Comparison of ENCODE assay signal across 8 mouse cellular contexts in the genomic region with DNA sequence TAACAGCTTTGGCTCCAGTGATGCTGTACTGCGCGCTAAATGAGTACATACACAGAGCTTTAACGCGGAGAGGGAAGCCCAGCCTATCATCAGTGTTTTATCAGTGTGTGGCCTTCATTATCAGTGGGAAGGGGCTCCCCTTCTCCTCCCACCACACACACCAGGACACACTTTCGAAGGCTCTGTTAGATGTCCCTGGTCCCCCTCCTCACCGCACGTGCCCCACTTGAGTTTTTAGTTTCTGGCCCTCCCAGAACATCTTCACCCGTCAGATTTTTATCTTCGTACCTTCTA. TPM values are rescaled to one million over a fixed set of nuclear protein-coding genes. Genes with fewer than 3 reads are reported as not detected.
DNase-seq lines count a peak whose midpoint lies in the region; ATAC-seq and TF ChIP-seq lines count a peak whose summit lies in the region.

No protein-coding gene starts in this region.

- H3K9ac ChIP-seq in hindbrain, embryonic 15.5 days, result peak overlapping the region; percentile 46
- peak overlapping the region; percentile 77 for H3K9ac ChIP-seq in midbrain, embryonic 16.5 days (ENCODE audit: low read depth, low read length)

- peak overlapping the region; percentile 64 for H3K4me2 ChIP-seq in hindbrain, embryonic 15.5 days
- peak overlapping the region; percentile 64 for H3K4me2 ChIP-seq in midbrain, embryonic 16.5 days (ENCODE audit: low read length)

- no peaks in the 10 kb centered on the region for H3K9me3 ChIP-seq in embryonic facial prominence, embryonic 10.5 days
- no peaks in the 10 kb centered on the region for H3K9me3 ChIP-seq in hindbrain, embryonic 15.5 days
- H3K9me3 ChIP-seq in midbrain, embryonic 16.5 days (replicated peaks; ENCODE audit: control insufficient read depth, low read length, poor library complexity, severe bottlenecking), result no peaks in the 10 kb centered on the region

- H3K4me1 ChIP-seq in embryonic facial prominence, embryonic 10.5 days, result peaks cover 62% of the 10 kb centered on the region
- peaks cover 59% of the 10 kb centered on the region for H3K4me1 ChIP-seq in hindbrain, embryonic 15.5 days (replicated peaks)
- peaks cover 20% of the 10 kb centered on the region for H3K4me1 ChIP-seq in midbrain, embryonic 16.5 days (ENCODE audit: control insufficient read depth, insufficient read depth, low read length)

- 13% methylated on average over 9 of the region's 9 CpGs for WGBS in embryonic facial prominence, embryonic 10.5 days
- WGBS in hindbrain, embryonic 15.5 days, result 5% methylated on average over 9 of the region's 9 CpGs
- 6% methylated on average over 9 of the region's 9 CpGs for WGBS in midbrain, embryonic 16.5 days

- H3K4me3 ChIP-seq in left cerebral cortex, adult 2 months, result peak overlapping the region; percentile 59
- peak overlapping the region; percentile 83 for H3K4me3 ChIP-seq in embryonic facial prominence, embryonic 10.5 days
- H3K4me3 ChIP-seq in hindbrain, embryonic 15.5 days, result peak overlapping the region; percentile 55
- H3K4me3 ChIP-seq in midbrain, embryonic 16.5 days (ENCODE audit: low read depth, low read length), result peak overlapping the region; percentile 68

- no peak for DNase-seq in left cerebral cortex, adult 2 months (ENCODE audit: extremely low spot score in 1 of 2, low spot score in 2 of 2)
- no peak for DNase-seq in left cerebral cortex, adult 18-20 months (ENCODE audit: low spot score in 2 of 2)
- DNase-seq in embryonic facial prominence, embryonic 10.5 days (ENCODE audit: low spot score), result peak; percentile 31
- DNase-seq in urinary bladder, postnatal 14 days (ENCODE audit: low spot score), result no peak
- no peak for DNase-seq in layer of hippocampus, adult 9-10 months (ENCODE audit: low spot score)

- no peak overlapping the region; the same call in 1 of the 2 replicates for H3K27ac ChIP-seq in left cerebral cortex, adult 2 months
- H3K27ac ChIP-seq in embryonic facial prominence, embryonic 10.5 days (replicated peaks), result peak overlapping the region; percentile 96
- 0 out of 2 replicates have a peak overlapping the region, but pooled peaks have one; percentile 20 for H3K27ac ChIP-seq in hindbrain, embryonic 15.5 days (replicated peaks)
- peak overlapping the region; percentile 17; the same call in 1 of the 2 replicates for H3K27ac ChIP-seq in midbrain, embryonic 16.5 days (ENCODE audit: low read length)

- intact Hi-C loops in left cerebral cortex, adult 2 months (cut with DNase I), result no loop called here

- TF ChIP-seq CTCF in left cerebral cortex, adult 2 months (IDR thresholded peaks at IDR 0.05), result no peak

- ATAC-seq in hindbrain, embryonic 15.5 days (ENCODE audit: low FRiP score, low read depth), result no peak
- ATAC-seq in midbrain, embryonic 16.5 days, result peak; percentile 8; the same call in 1 of the 2 replicates
- ATAC-seq in megakaryocyte progenitor cell, adult 5-6 weeks (replicated peaks; ENCODE audit: poor library complexity), result no peak

- no peaks in the 10 kb centered on the region for H3K27me3 ChIP-seq in embryonic facial prominence, embryonic 10.5 days (replicated peaks; ENCODE audit: low read depth, poor library complexity, severe bottlenecking)
- H3K27me3 ChIP-seq in hindbrain, embryonic 15.5 days, result no peaks in the 10 kb centered on the region
- H3K27me3 ChIP-seq in midbrain, embryonic 16.5 days (ENCODE audit: control insufficient read depth, insufficient read depth, low read depth, low read length), result no peaks in the 10 kb centered on the region

- H3K36me3 ChIP-seq in embryonic facial prominence, embryonic 10.5 days (replicated peaks), result peaks cover 20% of the 10 kb centered on the region
- H3K36me3 ChIP-seq in hindbrain, embryonic 15.5 days, result no peaks in the 10 kb centered on the region
- no peaks in the 10 kb centered on the region for H3K36me3 ChIP-seq in midbrain, embryonic 16.5 days (ENCODE audit: control insufficient read depth, insufficient read depth, low read length)

RNA-seq across cellular contexts. Expression of a gene that starts 0.7 kb away (rescaled TPM):
- 10 to 100 TPM; 74.9 to 78.9 TPM for total RNA-seq in left cerebral cortex, adult 2 months (2021)
- 10 to 100 TPM; 67.8 to 80.1 TPM for total RNA-seq in left cerebral cortex, adult 18-20 months (2021)
- polyA plus RNA-seq in embryonic facial prominence, embryonic 10.5 days (2016; fragmentation: Nextera tagmentation; extraction: Ambion mirVana), result 36.0 and 38.9 TPM in 2 replicates
- polyA plus RNA-seq in hindbrain, embryonic 15.5 days (2015; fragmentation: Nextera tagmentation; extraction: Ambion mirVana), result 23.3 and 28.1 TPM in 2 replicates
- 20.2 and 20.4 TPM in 2 replicates for polyA plus RNA-seq in midbrain, embryonic 16.5 days (2015; fragmentation: Nextera tagmentation; extraction: Ambion mirVana)
- total RNA-seq in megakaryocyte progenitor cell, adult 5-6 weeks (2015), result 20.7 TPM in 2 replicates
- total RNA-seq in megakaryocyte progenitor cell, adult 5-6 weeks (2017), result 2.7 and 4.3 TPM in 2 replicates

RNA-seq across cellular contexts. Expression of a gene that starts 0.8 kb away (rescaled TPM):
- total RNA-seq in left cerebral cortex, adult 2 months (2021), result 1 to 10 TPM; 8.2 to 9.8 TPM
- total RNA-seq in left cerebral cortex, adult 18-20 months (2021), result 1 to 10 TPM; 8.6 to 8.8 TPM
- polyA plus RNA-seq in embryonic facial prominence, embryonic 10.5 days (2016; fragmentation: Nextera tagmentation; extraction: Ambion mirVana), result 70.1 and 75.8 TPM in 2 replicates
- polyA plus RNA-seq in hindbrain, embryonic 15.5 days (2015; fragmentation: Nextera tagmentation; extraction: Ambion mirVana), result 20.2 TPM in 2 replicates
- 18.1 and 19.1 TPM in 2 replicates for polyA plus RNA-seq in midbrain, embryonic 16.5 days (2015; fragmentation: Nextera tagmentation; extraction: Ambion mirVana)
- 5.6 and 6.4 TPM in 2 replicates for total RNA-seq in megakaryocyte progenitor cell, adult 5-6 weeks (2015)
- total RNA-seq in megakaryocyte progenitor cell, adult 5-6 weeks (2017), result 3.3 and 3.9 TPM in 2 replicates

RNA-seq across cellular contexts. Expression of a gene that starts 33.9 kb away (rescaled TPM):
- 1 to 10 TPM; 1.4 to 2.5 TPM for total RNA-seq in left cerebral cortex, adult 2 months (2021)
- 1 to 10 TPM; 2.2 to 2.4 TPM for total RNA-seq in left cerebral cortex, adult 18-20 months (2021)
- not detected in 2 replicates for polyA plus RNA-seq in embryonic facial prominence, embryonic 10.5 days (2016; fragmentation: Nextera tagmentation; extraction: Ambion mirVana)
- 0.29 and 0.33 TPM in 2 replicates for polyA plus RNA-seq in hindbrain, embryonic 15.5 days (2015; fragmentation: Nextera tagmentation; extraction: Ambion mirVana)
- polyA plus RNA-seq in midbrain, embryonic 16.5 days (2015; fragmentation: Nextera tagmentation; extraction: Ambion mirVana), result 0.26 TPM in 1 of 2 replicates, not detected in the other
- not detected in 2 replicates for total RNA-seq in megakaryocyte progenitor cell, adult 5-6 weeks (2015)
- total RNA-seq in megakaryocyte progenitor cell, adult 5-6 weeks (2017), result not detected in 2 replicates

RNA-seq across cellular contexts. Expression of a gene that starts 50.2 kb away (rescaled TPM):
- under 1 TPM in 1 of 2 experiments, not detected in 1; 0.30 TPM for total RNA-seq in left cerebral cortex, adult 2 months (2021)
- under 1 TPM in 1 of 2 experiments, not detected in 1; 0.28 TPM for total RNA-seq in left cerebral cortex, adult 18-20 months (2021)
- polyA plus RNA-seq in embryonic facial prominence, embryonic 10.5 days (2016; fragmentation: Nextera tagmentation; extraction: Ambion mirVana), result 0.10 TPM in 1 of 2 replicates, not detected in the other
- 0.19 TPM in 1 of 2 replicates, not detected in the other for polyA plus RNA-seq in hindbrain, embryonic 15.5 days (2015; fragmentation: Nextera tagmentation; extraction: Ambion mirVana)
- 0.15 TPM in 1 of 2 replicates, not detected in the other for polyA plus RNA-seq in midbrain, embryonic 16.5 days (2015; fragmentation: Nextera tagmentation; extraction: Ambion mirVana)
- total RNA-seq in megakaryocyte progenitor cell, adult 5-6 weeks (2015), result not detected in 2 replicates
- total RNA-seq in megakaryocyte progenitor cell, adult 5-6 weeks (2017), result not detected in 2 replicates

RNA-seq across cellular contexts. Expression of a gene that starts 56.5 kb away (rescaled TPM):
- total RNA-seq in left cerebral cortex, adult 2 months (2021), result not detected
- not detected for total RNA-seq in left cerebral cortex, adult 18-20 months (2021)
- polyA plus RNA-seq in embryonic facial prominence, embryonic 10.5 days (2016; fragmentation: Nextera tagmentation; extraction: Ambion mirVana), result not detected in 2 replicates
- polyA plus RNA-seq in hindbrain, embryonic 15.5 days (2015; fragmentation: Nextera tagmentation; extraction: Ambion mirVana), result not detected in 2 replicates
- not detected in 2 replicates for polyA plus RNA-seq in midbrain, embryonic 16.5 days (2015; fragmentation: Nextera tagmentation; extraction: Ambion mirVana)
- total RNA-seq in megakaryocyte progenitor cell, adult 5-6 weeks (2015), result not detected in 2 replicates
- total RNA-seq in megakaryocyte progenitor cell, adult 5-6 weeks (2017), result not detected in 2 replicates
